Mouse (Mus musculus): ENCODE data around the gene Lin9. TPM values are rescaled to one million over a fixed set of nuclear protein-coding genes. Genes with fewer than 3 reads are reported as not detected.

The Lin9 gene
- polyA plus RNA-seq, 1 experiment from 2014 or later: 7.8 TPM

- ATAC-seq: no peak
- H3K9ac ChIP-seq (ENCODE audit: low read depth, low read length): peak within 1 kb of the TSS; percentile 41
- peaks cover 35% of the 10 kb centered on the region for H3K27me3 ChIP-seq (replicated peaks; ENCODE audit: control insufficient read depth, insufficient read depth, low read length)
- no peak within 1 kb of the TSS for H3K27ac ChIP-seq (ENCODE audit: low read depth, low read length)
- H3K4me2 ChIP-seq (ENCODE audit: low read length): peak within 1 kb of the TSS; percentile 49
- under 1% methylated on average over 79 of the region's 79 CpGs for WGBS
- H3K4me1 ChIP-seq (ENCODE audit: control insufficient read depth, insufficient read depth, low read depth, low read length): peaks cover 4% of the 10 kb centered on the region; the same call in 1 of the 2 replicates
- no peaks in the 10 kb centered on the region for H3K36me3 ChIP-seq (ENCODE audit: control insufficient read depth, insufficient read depth, low read length)
- no peaks in the 10 kb centered on the region for H3K9me3 ChIP-seq (ENCODE audit: control insufficient read depth, low read length)
- H3K4me3 ChIP-seq (ENCODE audit: low read length): peak within 1 kb of the TSS; percentile 43
Measured at GRCm38 (mm10) chr1:180696626-180697352, 55.8 kb downstream of the Lin9 start, which contains the start of gene Mixl1. TSS of gene Mixl1 (minus strand) at chr1:180697034.

GRCm38 (mm10) chr1:180698063-180698462, 57.1 kb downstream of the Lin9 start:
- Histone ChIP-seq H3K4me1 (ENCODE audit: control insufficient read depth, insufficient read depth, low read depth, low read length) (peaks cover 4% of the 10 kb centered on the region; the same call in 1 of the 2 replicates), H3K4me3 (ENCODE audit: low read length) (no peak overlapping the region), H3K4me2 (ENCODE audit: low read length) (no peak overlapping the region), H3K36me3 (ENCODE audit: control insufficient read depth, insufficient read depth, low read length) (no peaks in the 10 kb centered on the region), H3K9me3 (ENCODE audit: control insufficient read depth, low read length) (no peaks in the 10 kb centered on the region), H3K9ac (ENCODE audit: low read depth, low read length) (no peak overlapping the region), H3K27ac (ENCODE audit: low read depth, low read length) (no peak overlapping the region), H3K27me3 (replicated peaks; ENCODE audit: control insufficient read depth, insufficient read depth, low read length) (peaks cover 35% of the 10 kb centered on the region)
- 68% methylated on average over 5 of the region's 5 CpGs for WGBS
- ATAC-seq: no peak

GRCm38 (mm10) chr1:180703400-180703799, 62.5 kb downstream of the Lin9 start:
- H3K36me3 ChIP-seq (ENCODE audit: control insufficient read depth, insufficient read depth, low read length): no peaks in the 10 kb centered on the region
- H3K27ac ChIP-seq (ENCODE audit: low read depth, low read length): no peak overlapping the region
- no peak overlapping the region for H3K4me3 ChIP-seq (ENCODE audit: low read length)
- H3K27me3 ChIP-seq (replicated peaks; ENCODE audit: control insufficient read depth, insufficient read depth, low read length): no peaks in the 10 kb centered on the region
- H3K9ac ChIP-seq (ENCODE audit: low read depth, low read length): no peak overlapping the region
- H3K9me3 ChIP-seq (ENCODE audit: control insufficient read depth, low read length): no peaks in the 10 kb centered on the region
- no peak for ATAC-seq
- WGBS: 59% methylated on average over 6 of the region's 6 CpGs
- H3K4me2 ChIP-seq (ENCODE audit: low read length): peak overlapping the region; percentile 30
- no peaks in the 10 kb centered on the region for H3K4me1 ChIP-seq (ENCODE audit: control insufficient read depth, insufficient read depth, low read depth, low read length)

GRCm38 (mm10) chr1:180707368-180707767, 66.4 kb downstream of the Lin9 start:
- Histone ChIP-seq H3K36me3 (ENCODE audit: control insufficient read depth, insufficient read depth, low read length) (no peaks in the 10 kb centered on the region), H3K27me3 (replicated peaks; ENCODE audit: control insufficient read depth, insufficient read depth, low read length) (no peaks in the 10 kb centered on the region), H3K27ac (ENCODE audit: low read depth, low read length) (no peak overlapping the region), H3K9me3 (ENCODE audit: control insufficient read depth, low read length) (no peaks in the 10 kb centered on the region), H3K4me3 (ENCODE audit: low read length) (no peak overlapping the region), H3K4me2 (ENCODE audit: low read length) (no peak overlapping the region), H3K4me1 (ENCODE audit: control insufficient read depth, insufficient read depth, low read depth, low read length) (no peaks in the 10 kb centered on the region), H3K9ac (ENCODE audit: low read depth, low read length) (no peak overlapping the region)
- ATAC-seq: no peak
- 63% methylated on average over 3 of the region's 3 CpGs for WGBS

GRCm38 (mm10) chr1:180707813-180708212, 66.9 kb downstream of the Lin9 start:
- Histone ChIP-seq H3K9me3 (ENCODE audit: control insufficient read depth, low read length) (no peaks in the 10 kb centered on the region), H3K4me2 (ENCODE audit: low read length) (no peak overlapping the region), H3K36me3 (ENCODE audit: control insufficient read depth, insufficient read depth, low read length) (no peaks in the 10 kb centered on the region), H3K27ac (ENCODE audit: low read depth, low read length) (no peak overlapping the region), H3K27me3 (replicated peaks; ENCODE audit: control insufficient read depth, insufficient read depth, low read length) (no peaks in the 10 kb centered on the region), H3K4me1 (ENCODE audit: control insufficient read depth, insufficient read depth, low read depth, low read length) (no peaks in the 10 kb centered on the region), H3K4me3 (ENCODE audit: low read length) (no peak overlapping the region), H3K9ac (ENCODE audit: low read depth, low read length) (no peak overlapping the region)
- ATAC-seq: no peak
- WGBS: 84% methylated on average over 3 of the region's 3 CpGs

- no peak overlapping the region for H3K4me2 ChIP-seq (ENCODE audit: low read length)
- H3K27ac ChIP-seq (ENCODE audit: low read depth, low read length): no peak overlapping the region
- H3K36me3 ChIP-seq (ENCODE audit: control insufficient read depth, insufficient read depth, low read length): no peaks in the 10 kb centered on the region
- H3K4me3 ChIP-seq (ENCODE audit: low read length): no peak overlapping the region
- no peaks in the 10 kb centered on the region for H3K9me3 ChIP-seq (ENCODE audit: control insufficient read depth, low read length)
- no peak overlapping the region for H3K9ac ChIP-seq (ENCODE audit: low read depth, low read length)
- ATAC-seq: no peak
- H3K4me1 ChIP-seq (ENCODE audit: control insufficient read depth, insufficient read depth, low read depth, low read length): no peaks in the 10 kb centered on the region
- no peaks in the 10 kb centered on the region for H3K27me3 ChIP-seq (replicated peaks; ENCODE audit: control insufficient read depth, insufficient read depth, low read length)
- 80% methylated on average over 14 of the region's 14 CpGs for WGBS
Measured at GRCm38 (mm10) chr1:180708935-180709776, 68.2 kb downstream of the Lin9 start.

GRCm38 (mm10) chr1:180718756-180719155, 77.8 kb downstream of the Lin9 start:
- Histone ChIP-seq H3K9ac (ENCODE audit: low read depth, low read length) (no peak overlapping the region), H3K4me3 (ENCODE audit: low read length) (no peak overlapping the region), H3K4me2 (ENCODE audit: low read length) (no peak overlapping the region), H3K27me3 (replicated peaks; ENCODE audit: control insufficient read depth, insufficient read depth, low read length) (no peaks in the 10 kb centered on the region), H3K36me3 (ENCODE audit: control insufficient read depth, insufficient read depth, low read length) (no peaks in the 10 kb centered on the region), H3K4me1 (ENCODE audit: control insufficient read depth, insufficient read depth, low read depth, low read length) (no peaks in the 10 kb centered on the region), H3K27ac (ENCODE audit: low read depth, low read length) (no peak overlapping the region), H3K9me3 (ENCODE audit: control insufficient read depth, low read length) (no peaks in the 10 kb centered on the region)
- no peak for ATAC-seq
- 81% methylated on average over 5 of the region's 5 CpGs for WGBS

- Histone ChIP-seq H3K27ac (ENCODE audit: low read depth, low read length) (no peak overlapping the region), H3K4me3 (ENCODE audit: low read length) (no peak overlapping the region), H3K27me3 (replicated peaks; ENCODE audit: control insufficient read depth, insufficient read depth, low read length) (no peaks in the 10 kb centered on the region), H3K36me3 (ENCODE audit: control insufficient read depth, insufficient read depth, low read length) (no peaks in the 10 kb centered on the region), H3K9me3 (ENCODE audit: control insufficient read depth, low read length) (no peaks in the 10 kb centered on the region), H3K9ac (ENCODE audit: low read depth, low read length) (no peak overlapping the region), H3K4me1 (ENCODE audit: control insufficient read depth, insufficient read depth, low read depth, low read length) (no peaks in the 10 kb centered on the region), H3K4me2 (ENCODE audit: low read length) (no peak overlapping the region)
- 88% methylated on average over 6 of the region's 6 CpGs for WGBS
- no peak for ATAC-seq
Measured at GRCm38 (mm10) chr1:180719483-180719882, 78.5 kb downstream of the Lin9 start.

- no peaks in the 10 kb centered on the region for H3K9me3 ChIP-seq (ENCODE audit: control insufficient read depth, low read length)
- H3K36me3 ChIP-seq (ENCODE audit: control insufficient read depth, insufficient read depth, low read length): no peaks in the 10 kb centered on the region
- H3K4me3 ChIP-seq (ENCODE audit: low read length): no peak overlapping the region
- 48% methylated on average over 5 of the region's 5 CpGs for WGBS
- H3K27me3 ChIP-seq (replicated peaks; ENCODE audit: control insufficient read depth, insufficient read depth, low read length): no peaks in the 10 kb centered on the region
- no peak overlapping the region for H3K4me2 ChIP-seq (ENCODE audit: low read length)
- peaks cover 2% of the 10 kb centered on the region; the same call in 1 of the 2 replicates for H3K4me1 ChIP-seq (ENCODE audit: control insufficient read depth, insufficient read depth, low read depth, low read length)
- no peak overlapping the region for H3K27ac ChIP-seq (ENCODE audit: low read depth, low read length)
- H3K9ac ChIP-seq (ENCODE audit: low read depth, low read length): no peak overlapping the region
- no peak for ATAC-seq
Measured at GRCm38 (mm10) chr1:180719951-180720689, 79.2 kb downstream of the Lin9 start.
